Mouse (Mus musculus) gastrocnemius, adult 18-20 months (tissue): ENCODE data around the gene Cybrd1. TPM values are rescaled to one million over a fixed set of nuclear protein-coding genes. Genes with fewer than 3 reads are reported as not detected.

Experiments used
- DNase-seq: peaks from one replicate; pipeline ENCODE4 v3.0.0; 2021; ENCODE audit warnings: low spot score
- total RNA-seq, 2 experiments: library from RNA; stranded (reverse); gene quantifications; 2 replicates each; pipeline ENCODE4 v1.2.3; 2021

Cybrd1 gene
- total RNA-seq, 2 experiments from 2014 or later, result 0.14 to 0.21 TPM

DNA sequence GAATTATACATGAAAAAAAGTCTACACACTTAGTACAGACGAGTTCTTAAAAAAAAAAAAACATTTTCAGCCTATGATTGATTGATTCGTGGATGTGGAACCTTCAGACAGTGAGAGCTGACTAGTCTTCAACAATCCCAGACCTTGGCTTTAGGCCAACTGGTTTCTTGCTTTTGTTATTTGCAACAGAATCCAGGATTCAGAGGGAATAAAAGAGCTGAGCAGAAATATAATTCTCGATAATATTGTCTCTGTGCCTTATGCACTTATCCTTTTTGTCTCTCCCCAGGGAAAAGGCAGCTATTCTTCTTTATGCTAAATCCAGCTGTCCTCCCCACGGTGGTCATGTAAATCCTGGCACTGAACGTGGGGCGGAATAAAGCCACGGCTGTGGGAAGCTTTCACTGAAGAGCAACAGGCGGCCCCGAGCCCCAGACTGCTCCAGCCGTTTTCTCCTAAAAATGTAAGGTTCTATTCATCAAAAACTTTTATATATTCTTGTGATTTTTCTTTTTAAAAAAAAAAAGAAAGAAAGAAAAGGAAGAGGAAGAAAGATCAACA is 50.8 kb downstream of the Cybrd1 start:
- peak; percentile 3 for DNase-seq

DNA sequence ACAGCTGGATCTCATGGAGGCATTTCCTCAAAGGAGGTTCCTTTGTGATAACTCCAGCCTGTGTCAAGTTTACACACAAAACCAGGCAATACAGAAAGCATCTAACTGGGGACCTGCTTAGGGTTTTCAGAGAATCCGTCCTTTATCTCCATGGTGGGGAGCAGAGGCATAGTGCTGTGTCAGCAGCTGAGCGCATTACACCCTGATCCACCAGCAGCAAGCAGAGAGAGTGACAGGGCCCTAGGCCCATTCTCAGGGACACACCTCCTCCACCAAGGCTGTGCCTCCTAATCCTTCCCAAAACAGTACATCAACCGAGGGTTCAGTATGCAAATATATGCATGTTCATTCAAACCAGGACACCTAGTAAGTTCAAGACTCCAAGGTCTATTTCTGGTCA is 55.3 kb downstream of the Cybrd1 start:
- no peak for DNase-seq

DNA sequence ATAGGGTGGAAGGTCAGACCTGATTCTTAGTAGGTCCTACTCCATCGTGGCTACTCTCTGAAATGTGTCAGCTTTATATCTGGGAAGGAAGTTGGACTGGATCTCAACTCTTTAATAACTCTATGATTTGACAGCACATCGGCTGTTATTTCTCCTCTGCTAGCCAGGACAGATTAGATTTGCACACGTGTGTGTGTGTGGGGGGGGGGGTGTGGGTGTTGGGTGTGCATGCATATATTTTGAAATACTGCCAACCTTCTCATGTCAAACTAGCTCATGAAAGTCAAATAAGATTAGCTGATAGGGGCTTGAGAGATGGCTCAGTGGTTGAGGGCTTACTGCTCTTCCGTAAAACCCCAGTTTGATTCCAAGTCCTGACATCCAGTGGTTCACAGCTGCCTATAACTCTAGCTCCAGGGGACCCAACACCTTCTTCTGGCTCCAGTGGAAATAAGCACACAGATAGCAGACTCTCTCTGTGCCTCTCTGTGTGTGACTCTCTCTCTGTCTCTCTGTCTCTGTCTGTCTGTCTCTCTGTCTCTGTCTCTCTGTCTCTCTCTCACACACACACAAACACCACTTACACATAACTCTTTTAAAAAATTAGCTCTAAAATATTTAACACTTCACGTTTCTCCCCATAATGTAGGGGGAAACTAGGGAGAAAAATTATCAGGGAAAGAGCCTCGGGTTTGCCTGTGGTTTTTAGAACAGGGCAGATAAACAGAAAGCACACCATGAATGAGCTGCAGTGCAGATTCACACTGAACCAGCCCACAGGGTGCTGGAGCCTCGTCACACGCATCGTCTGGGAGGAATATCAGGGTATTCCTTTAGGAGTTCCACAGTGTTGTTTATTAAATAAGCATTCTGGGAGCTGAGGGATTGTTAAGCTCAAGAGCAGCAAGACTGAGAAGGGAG is 58.9 kb downstream of the Cybrd1 start:
- no peak for DNase-seq

DNA sequence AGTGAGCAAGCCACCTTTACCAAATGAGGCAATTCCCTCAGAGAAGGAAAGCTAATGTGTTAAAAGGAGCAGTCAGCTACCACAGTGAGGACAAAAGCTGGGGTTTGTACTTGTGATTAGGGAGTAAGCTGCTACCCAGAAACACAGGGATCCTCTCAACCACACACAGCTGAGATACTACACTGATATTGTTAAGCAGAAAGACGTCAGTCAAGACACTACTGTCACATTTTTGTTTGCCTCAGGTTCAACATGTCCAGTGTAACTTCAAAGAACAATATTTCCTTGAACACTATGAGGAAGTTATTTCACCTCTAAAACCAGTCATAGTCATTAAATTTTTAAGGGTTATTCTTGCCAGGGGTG is 59.5 kb downstream of the Cybrd1 start:
- DNase-seq, result no peak

DNA sequence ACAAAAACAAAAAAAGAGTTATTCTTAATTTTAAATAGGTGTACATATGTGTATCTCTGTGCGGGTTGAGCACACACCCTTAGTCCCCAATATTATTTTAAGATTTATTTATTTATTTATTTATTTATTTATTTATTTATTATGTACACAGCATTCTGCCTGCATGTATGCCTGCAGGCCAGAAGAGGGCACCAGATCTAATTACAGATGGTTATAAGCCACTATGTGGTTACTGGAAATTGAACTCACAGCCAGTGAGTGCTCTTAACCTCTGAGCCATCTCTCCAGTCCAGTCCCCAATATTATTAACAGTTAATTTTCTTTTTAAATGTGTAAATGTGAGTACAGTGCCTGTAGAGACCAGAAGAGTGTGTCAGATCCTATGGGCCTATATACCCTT is 60.0 kb downstream of the Cybrd1 start:
- DNase-seq, result no peak

DNA sequence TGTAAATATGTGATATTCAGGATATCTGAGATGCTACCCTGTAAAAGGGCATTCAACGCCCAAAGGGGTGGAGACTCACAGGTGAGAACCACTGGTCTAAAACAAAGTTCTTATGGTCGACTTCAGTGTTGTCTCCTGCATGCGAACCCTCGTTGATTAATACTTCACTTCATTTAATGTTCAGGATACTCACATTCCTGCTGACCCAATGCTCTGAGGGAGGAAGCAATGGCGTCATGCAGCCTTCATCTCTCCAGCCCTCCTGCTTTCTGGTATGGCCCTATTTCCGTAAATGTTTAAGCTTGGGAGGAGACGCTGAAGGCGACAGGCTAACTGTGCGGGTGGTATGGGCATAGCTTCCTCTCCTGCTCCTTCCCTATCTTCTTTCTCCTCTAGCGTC is 62.0 kb downstream of the Cybrd1 start:
- DNase-seq, result no peak

DNA sequence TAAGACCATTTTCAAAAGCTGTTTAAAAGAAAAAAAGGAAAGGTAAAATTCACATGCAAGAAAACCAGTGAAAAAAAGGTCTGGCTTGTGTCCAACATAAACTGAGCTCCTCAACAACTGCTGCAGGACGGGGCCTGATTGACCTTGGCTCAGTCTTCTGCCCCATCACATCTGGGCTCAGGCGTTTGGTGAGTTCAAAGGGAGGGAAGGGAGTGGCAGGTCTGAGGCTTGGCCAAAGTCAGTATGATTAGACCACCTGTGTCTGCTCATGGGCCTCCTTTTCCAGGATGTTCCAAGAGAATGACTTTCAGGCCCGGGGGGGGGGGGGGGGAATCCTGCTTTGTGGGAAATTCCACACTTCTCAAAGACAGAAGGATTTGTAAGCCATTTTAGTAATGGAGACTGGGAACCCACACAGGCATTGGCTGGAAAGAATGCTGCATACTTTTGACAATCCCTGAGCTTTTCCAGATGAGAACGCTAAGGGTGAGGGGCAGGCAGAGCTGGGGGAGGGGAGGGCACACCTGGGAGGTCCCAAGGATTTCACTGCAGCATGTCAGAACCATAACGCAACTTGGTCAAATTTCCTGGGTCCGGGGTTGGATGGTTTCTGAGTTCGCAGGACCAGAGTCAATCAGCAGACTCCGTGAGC is 63.0 kb downstream of the Cybrd1 start:
- no peak for DNase-seq

DNA sequence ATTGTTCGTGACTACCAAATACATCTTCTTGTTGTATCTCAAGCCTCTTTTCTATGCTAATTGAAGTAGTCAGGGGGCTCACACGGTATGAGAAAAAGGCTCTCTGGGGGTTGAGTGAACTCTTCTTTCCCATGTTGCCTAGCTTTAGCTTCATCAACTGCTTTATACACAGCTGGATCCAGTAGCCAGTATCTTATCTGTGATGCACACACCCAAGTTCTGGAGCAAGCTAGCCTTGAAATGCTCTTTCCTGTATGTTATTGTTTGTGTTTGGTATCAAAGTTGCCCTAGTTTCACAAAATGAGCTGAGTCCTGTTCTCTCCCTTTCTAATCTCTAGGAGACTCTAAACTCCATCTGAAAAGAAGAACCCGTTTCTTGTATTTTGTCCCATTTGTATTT is 70.2 kb downstream of the Cybrd1 start:
- DNase-seq, result no peak

DNA sequence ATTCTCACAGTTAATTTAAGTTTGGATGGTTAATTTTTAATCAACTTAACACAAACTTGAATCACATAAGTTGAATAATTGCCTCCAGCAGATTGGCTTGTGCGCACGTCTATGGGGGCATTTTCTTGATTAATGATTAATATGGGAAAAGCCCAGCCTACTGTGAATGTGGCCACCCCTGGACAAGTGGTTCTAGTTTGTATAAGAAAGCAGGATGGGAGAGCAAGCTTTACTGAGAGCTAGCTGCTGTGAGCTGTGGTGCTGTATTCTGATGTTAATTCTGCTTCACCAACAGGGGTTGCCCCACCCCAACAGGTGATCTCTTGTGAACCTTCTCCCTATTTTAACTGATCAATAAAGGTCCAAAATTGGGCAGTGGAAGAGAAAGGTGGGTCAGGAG is 71.1 kb downstream of the Cybrd1 start:
- DNase-seq, result no peak

DNA sequence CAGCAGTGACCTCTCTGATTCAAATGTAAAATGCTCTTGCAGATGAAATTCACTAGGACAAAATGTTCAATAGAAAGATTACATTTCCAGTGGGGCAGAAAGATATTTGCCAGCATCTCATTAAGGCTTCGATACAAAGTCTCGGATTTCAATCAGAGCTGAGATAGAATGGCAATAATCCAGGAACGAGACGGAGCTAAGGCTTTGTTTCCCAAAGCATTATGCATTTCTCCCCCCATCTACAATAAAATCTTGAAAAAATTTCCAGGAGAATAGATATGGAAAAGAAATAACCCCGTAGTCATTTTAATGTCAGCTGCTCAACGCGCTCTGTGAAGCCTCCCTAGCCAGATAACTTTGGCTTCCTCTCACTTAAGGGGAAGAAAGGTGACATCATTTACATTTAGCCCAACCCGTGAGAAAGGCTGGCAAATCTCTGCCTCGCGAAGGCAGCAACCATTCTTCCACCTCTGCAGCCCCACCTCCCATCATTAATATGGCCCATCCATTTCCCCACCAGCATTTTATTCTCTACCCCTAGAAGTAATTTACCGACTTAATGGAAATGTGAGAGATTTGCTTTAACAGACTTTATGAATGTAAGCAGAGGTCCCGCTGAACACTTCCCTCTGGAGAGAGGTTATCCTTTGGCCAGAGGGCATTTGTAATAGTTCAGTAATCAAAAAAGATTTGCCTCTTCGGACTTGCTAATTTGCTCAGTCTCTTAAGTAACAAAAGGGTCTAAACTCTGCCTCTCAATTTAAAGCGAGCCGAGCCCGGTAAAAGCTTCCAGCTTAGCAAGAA is 73.9 kb downstream of the Cybrd1 start:
- no peak for DNase-seq

DNA sequence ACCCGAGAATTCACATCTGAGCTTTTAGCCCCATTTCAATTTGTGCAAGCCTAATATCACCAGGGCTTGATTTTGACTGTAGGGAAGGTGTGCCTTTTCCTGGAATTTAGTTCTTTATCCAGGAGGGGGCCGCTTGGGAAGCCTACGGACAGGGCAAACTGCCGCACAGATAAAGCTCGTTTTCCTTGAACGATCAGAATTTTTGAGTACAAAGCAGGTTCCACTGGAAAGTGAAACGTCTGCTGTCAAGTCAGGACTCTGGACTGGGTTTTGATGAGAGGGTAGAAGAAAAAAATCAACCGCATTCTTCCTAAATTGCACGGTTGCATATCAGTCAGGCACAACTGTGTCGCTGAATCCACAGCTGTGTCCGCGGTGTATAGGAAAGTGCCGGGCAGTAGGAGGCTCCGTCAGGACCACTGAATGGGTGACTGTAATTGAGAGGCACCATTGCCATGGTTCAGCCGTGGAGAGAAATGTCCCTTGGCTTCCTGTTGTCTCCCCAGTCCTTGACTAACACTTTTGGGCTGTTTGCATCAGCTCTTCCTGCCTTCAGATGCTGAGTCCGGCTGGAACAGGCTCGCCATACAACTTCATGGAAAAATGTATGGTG is 74.6 kb downstream of the Cybrd1 start:
- DNase-seq, result no peak

Other genes starting within 250 kb of the Cybrd1 start
- gene Dcaf17, start 62.6 kb upstream of the Cybrd1 start, total RNA-seq, result 1 to 10 TPM; 4.2 to 5.1 TPM
- 1 to 10 TPM; 4.3 to 5.4 TPM for gene Mettl8, start 62.3 kb upstream of the Cybrd1 start, total RNA-seq
- 10 to 100 TPM; 40.4 to 42.3 TPM for gene Dync1i2, start 93.8 kb downstream of the Cybrd1 start, total RNA-seq
- 100 to 1,000 TPM; 379 to 427 TPM for gene Slc25a12, start 249.8 kb downstream of the Cybrd1 start, total RNA-seq